Mouse (Mus musculus): ENCODE measurements around the gene Itga6.

DNA sequence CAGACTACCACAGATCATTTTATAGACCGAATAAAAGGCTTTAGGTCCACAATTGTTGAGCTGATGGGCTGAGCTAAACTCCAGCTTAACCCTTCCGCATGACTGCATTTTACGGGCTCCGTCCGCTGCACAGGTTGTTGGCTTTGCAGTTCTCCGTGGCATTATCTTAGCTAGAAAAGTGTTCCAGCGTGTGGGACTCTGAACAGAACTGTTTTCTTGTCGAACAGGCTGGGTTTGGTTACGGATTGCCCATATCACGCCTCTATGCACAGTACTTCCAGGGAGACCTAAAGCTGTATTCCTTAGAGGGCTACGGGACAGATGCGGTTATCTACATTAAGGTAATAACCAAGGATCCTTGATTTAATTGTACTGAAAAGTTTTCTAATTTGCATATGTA is 152.0 kb downstream of the Itga6 start:
- TF ChIP-seq CTCF (IDR thresholded peaks at IDR 0.05; ENCODE audit: borderline replicate concordance, insufficient read depth, low read length) (no peak), POLR2A (IDR thresholded peaks at IDR 0.05; ENCODE audit: low read depth, low read length) (no peak)
